Mouse (Mus musculus) forebrain, embryonic 14.5 days (tissue): ENCODE data around the gene Cadps. TPM values are rescaled to one million over a fixed set of nuclear protein-coding genes. Genes with fewer than 3 reads are reported as not detected.
A peak's percentile ranks its signal among the peaks of the same experiment; 100 is the strongest.

Source experiments
- ATAC-seq: fragments of 200-750 bp; cut with Nextera tagmentation; 2 replicates; pipeline ENCODE4 v1.8.0; 2017; ENCODE audit warnings: mild to moderate bottlenecking, moderate library complexity
- DNase-seq: peaks from one replicate; pipeline ENCODE4 v3.0.0-alpha.2; 2015; ENCODE audit warnings: low spot score
- H3K27ac ChIP-seq: fragments of 300-500 bp; sonication (generic); 2 replicates; pipeline ENCODE4 v1.5.1; 2014; ENCODE audit warnings: low read depth, mild to moderate bottlenecking, control low read depth, low read length, moderate library complexity
- H3K27me3 ChIP-seq: fragments of 300-500 bp; sonication (generic); replicated peaks from 2 replicates; pipeline ENCODE4 v1.6.1; 2014; ENCODE audit warnings: low read length, control low read depth, mixed read lengths; ENCODE audit not compliant: control insufficient read depth, insufficient read depth
- H3K36me3 ChIP-seq: fragments of 300-500 bp; sonication (generic); 2 replicates; pipeline ENCODE4 v1.6.1; 2014; ENCODE audit warnings: low read length, control low read depth; ENCODE audit not compliant: control insufficient read depth, insufficient read depth
- H3K4me1 ChIP-seq: fragments of 300-500 bp; sonication (generic); 2 replicates; pipeline ENCODE4 v1.6.1; 2014; ENCODE audit warnings: antibody characterized with exemption, low read length, control low read depth; ENCODE audit not compliant: control insufficient read depth, insufficient read depth
- H3K4me2 ChIP-seq: fragments of 300-500 bp; sonication (generic); 2 replicates; pipeline ENCODE4 v1.6.1; 2014; ENCODE audit warnings: mild to moderate bottlenecking, control low read depth, low read length
- H3K4me3 ChIP-seq: fragments of 300-500 bp; sonication (generic); 2 replicates; pipeline ENCODE4 v1.5.1; 2014; ENCODE audit warnings: low read depth, low read length, control low read depth
- H3K9ac ChIP-seq: fragments of 300-500 bp; sonication (generic); 2 replicates; pipeline ENCODE4 v1.6.1; 2014; ENCODE audit warnings: mild to moderate bottlenecking, low read length, control low read depth, moderate library complexity
- H3K9me3 ChIP-seq: fragments of 300-500 bp; sonication (generic); replicated peaks from 2 replicates; pipeline ENCODE4 v1.6.1; 2016; ENCODE audit warnings: low read length, control low read depth, mixed read lengths; ENCODE audit not compliant: control insufficient read depth
- WGBS: fragments of 180-500 bp; shearing (Covaris S2); extraction: QIAGEN DNeasy Blood & Tissue Kit; methylation state at CpG from one replicate; pipeline ENCODE4 v1.1.7; 2014; 5-methylcytosine and 5-hydroxymethylcytosine counted together
- polyA plus RNA-seq: library from polyadenylated mRNA; unstranded; fragments of >200 nt; fragmentation: Nextera tagmentation; extraction: Ambion mirVana; gene quantifications from 2 replicates; pipeline ENCODE4 v1.2.1, GENCODE M21; 2014

The Cadps gene
- polyA plus RNA-seq, 1 experiment from 2014 or later, result 36.0 TPM

- peak; percentile 74 for ATAC-seq
- H3K4me1 ChIP-seq, result peaks cover 3% of the 10 kb centered on the region; the same call in 1 of the 2 replicates
- peak overlapping the region; percentile 28; the same call in 1 of the 2 replicates for H3K27ac ChIP-seq
- H3K9ac ChIP-seq, result no peak overlapping the region
- H3K36me3 ChIP-seq, result no peaks in the 10 kb centered on the region
- H3K4me2 ChIP-seq, result no peak overlapping the region
- H3K9me3 ChIP-seq, result no peaks in the 10 kb centered on the region
- no peaks in the 10 kb centered on the region for H3K27me3 ChIP-seq
- peak; percentile 49 for DNase-seq
- no peak overlapping the region for H3K4me3 ChIP-seq
- 73% methylated on average over 3 of the region's 3 CpGs for WGBS
Measured at GRCm38 (mm10) chr14:12559574-12560232, 263.2 kb downstream of the Cadps start.

GRCm38 (mm10) chr14:12558920-12559573, 263.8 kb downstream of the Cadps start:
- Histone ChIP-seq H3K27me3 (no peaks in the 10 kb centered on the region), H3K9ac (no peak overlapping the region), H3K4me3 (no peak overlapping the region), H3K9me3 (no peaks in the 10 kb centered on the region), H3K4me2 (no peak overlapping the region), H3K36me3 (no peaks in the 10 kb centered on the region), H3K27ac (peak overlapping the region; percentile 21; the same call in 1 of the 2 replicates), H3K4me1 (peaks cover 3% of the 10 kb centered on the region; the same call in 1 of the 2 replicates)
- 62% methylated on average over 7 of the region's 7 CpGs for WGBS
- ATAC-seq, result peak; percentile 83
- peak; percentile 44 for DNase-seq

GRCm38 (mm10) chr14:12554486-12554885, 268.4 kb downstream of the Cadps start:
- Histone ChIP-seq H3K9ac (no peak overlapping the region), H3K27ac (no peak overlapping the region), H3K4me1 (peaks cover 3% of the 10 kb centered on the region; the same call in 1 of the 2 replicates), H3K27me3 (no peaks in the 10 kb centered on the region), H3K4me2 (no peak overlapping the region), H3K9me3 (no peaks in the 10 kb centered on the region), H3K36me3 (no peaks in the 10 kb centered on the region), H3K4me3 (no peak overlapping the region)
- ATAC-seq (no peak), DNase-seq (no peak)
- 62% methylated on average over 2 of the region's 2 CpGs for WGBS

GRCm38 (mm10) chr14:12551353-12551752, 271.5 kb downstream of the Cadps start:
- H3K27me3 ChIP-seq, result no peaks in the 10 kb centered on the region
- no peak overlapping the region for H3K9ac ChIP-seq
- peaks cover 2% of the 10 kb centered on the region; the same call in 1 of the 2 replicates for H3K36me3 ChIP-seq
- H3K4me3 ChIP-seq, result no peak overlapping the region
- 40% methylated on average over 6 of the region's 6 CpGs for WGBS
- H3K4me2 ChIP-seq, result no peak overlapping the region
- H3K9me3 ChIP-seq, result no peaks in the 10 kb centered on the region
- H3K27ac ChIP-seq, result no peak overlapping the region
- H3K4me1 ChIP-seq, result no peaks in the 10 kb centered on the region
- DNase-seq (no peak), ATAC-seq (0 out of 2 replicates have a peak, but pooled peaks have one; percentile 15)

GRCm38 (mm10) chr14:12550931-12551330, 271.9 kb downstream of the Cadps start:
- Histone ChIP-seq H3K27me3 (no peaks in the 10 kb centered on the region), H3K4me1 (no peaks in the 10 kb centered on the region), H3K4me2 (no peak overlapping the region), H3K9me3 (no peaks in the 10 kb centered on the region), H3K9ac (no peak overlapping the region), H3K4me3 (no peak overlapping the region), H3K27ac (no peak overlapping the region), H3K36me3 (peaks cover 6% of the 10 kb centered on the region; the same call in 1 of the 2 replicates)
- DNase-seq, result peak; percentile 25
- 53% methylated on average over 5 of the region's 5 CpGs for WGBS
- peak; percentile 47; the same call in 1 of the 2 replicates for ATAC-seq

GRCm38 (mm10) chr14:12549290-12549689, 273.6 kb downstream of the Cadps start:
- Histone ChIP-seq H3K27me3 (no peaks in the 10 kb centered on the region), H3K4me3 (no peak overlapping the region), H3K36me3 (peaks cover 18% of the 10 kb centered on the region; the same call in 1 of the 2 replicates), H3K9me3 (no peaks in the 10 kb centered on the region), H3K4me2 (no peak overlapping the region), H3K27ac (no peak overlapping the region), H3K9ac (no peak overlapping the region), H3K4me1 (no peaks in the 10 kb centered on the region)
- ATAC-seq (no peak), DNase-seq (no peak)

- DNase-seq, result no peak
- 99% methylated on average over 4 of the region's 4 CpGs for WGBS
- no peak overlapping the region for H3K9ac ChIP-seq
- H3K27me3 ChIP-seq, result no peaks in the 10 kb centered on the region
- H3K4me2 ChIP-seq, result no peak overlapping the region
- H3K27ac ChIP-seq, result no peak overlapping the region
- H3K4me1 ChIP-seq, result no peaks in the 10 kb centered on the region
- peaks cover 18% of the 10 kb centered on the region; the same call in 1 of the 2 replicates for H3K36me3 ChIP-seq
- no peak for ATAC-seq
- H3K4me3 ChIP-seq, result no peak overlapping the region
- H3K9me3 ChIP-seq, result no peaks in the 10 kb centered on the region
Measured at GRCm38 (mm10) chr14:12547496-12547895, 275.4 kb downstream of the Cadps start.

- no peak overlapping the region for H3K9ac ChIP-seq
- peaks cover 20% of the 10 kb centered on the region; the same call in 1 of the 2 replicates for H3K36me3 ChIP-seq
- H3K27ac ChIP-seq, result no peak overlapping the region
- no peaks in the 10 kb centered on the region for H3K27me3 ChIP-seq
- 48% methylated on average over 2 of the region's 2 CpGs for WGBS
- ATAC-seq (no peak), DNase-seq (peak; percentile 32)
- no peaks in the 10 kb centered on the region for H3K4me1 ChIP-seq
- H3K4me2 ChIP-seq, result no peak overlapping the region
- no peak overlapping the region for H3K4me3 ChIP-seq
- H3K9me3 ChIP-seq, result no peaks in the 10 kb centered on the region
Measured at GRCm38 (mm10) chr14:12541733-12542132, 281.1 kb downstream of the Cadps start.

- DNase-seq, result peak; percentile 14
- 70% methylated on average over 5 of the region's 5 CpGs for WGBS
- peak; percentile 68 for ATAC-seq
Measured at GRCm38 (mm10) chr14:12539071-12539470, 283.8 kb downstream of the Cadps start.

More at GRCm38 (mm10) chr14:12539071-12539470, 283.8 kb downstream of the Cadps start:
- Histone ChIP-seq H3K36me3 (0 out of 2 replicates have a peak, but pooled peaks cover 7% of the 10 kb centered on the region), H3K4me3 (no peak overlapping the region), H3K4me2 (no peak overlapping the region), H3K27me3 (no peaks in the 10 kb centered on the region), H3K27ac (no peak overlapping the region), H3K9me3 (no peaks in the 10 kb centered on the region), H3K9ac (no peak overlapping the region), H3K4me1 (no peaks in the 10 kb centered on the region)
